Mouse (Mus musculus) limb, embryonic 12.5 days (tissue): ENCODE data around the gene Fer1l5. TPM values are rescaled to one million over a fixed set of nuclear protein-coding genes. Genes with fewer than 3 reads are reported as not detected.

Source experiments
- ATAC-seq: fragments of 200-750 bp; cut with Nextera tagmentation; 2 replicates; pipeline ENCODE4 v1.8.0; 2017; ENCODE audit warnings: low read depth, moderate TSS enrichment; ENCODE audit not compliant: insufficient number of reproducible peaks, insufficient read depth, low FRiP score, low TSS enrichment
- H3K27ac ChIP-seq: fragments of 300-500 bp; sonication (generic); 2 replicates; pipeline ENCODE4 v1.5.1; 2016; ENCODE audit warnings: mild to moderate bottlenecking, moderate library complexity
- H3K27me3 ChIP-seq: fragments of 300-500 bp; sonication (generic); 2 replicates; pipeline ENCODE4 v1.6.1; 2016; ENCODE audit warnings: mild to moderate bottlenecking, moderate library complexity
- H3K36me3 ChIP-seq: fragments of 300-500 bp; sonication (generic); 2 replicates; pipeline ENCODE4 v1.6.1; 2016; ENCODE audit warnings: mild to moderate bottlenecking, moderate library complexity
- H3K4me1 ChIP-seq: fragments of 300-500 bp; sonication (generic); replicated peaks from 2 replicates; pipeline ENCODE4 v1.6.1; 2016
- H3K4me2 ChIP-seq: fragments of 300-500 bp; sonication (generic); 2 replicates; pipeline ENCODE4 v1.6.1; 2016; ENCODE audit warnings: mild to moderate bottlenecking, moderate library complexity
- H3K4me3 ChIP-seq: fragments of 300-500 bp; sonication (generic); replicated peaks from 2 replicates; pipeline ENCODE4 v1.5.1; 2016; ENCODE audit warnings: mild to moderate bottlenecking
- H3K9ac ChIP-seq: fragments of 300-500 bp; sonication (generic); replicated peaks from 2 replicates; pipeline ENCODE4 v1.6.1; 2016; ENCODE audit warnings: mild to moderate bottlenecking, moderate library complexity
- H3K9me3 ChIP-seq: fragments of 300-500 bp; sonication (generic); 2 replicates; pipeline ENCODE4 v1.6.1; 2016; ENCODE audit warnings: mild to moderate bottlenecking, moderate library complexity
- WGBS: fragments of 180-500 bp; shearing (Covaris S2); methylation state at CpG from one replicate; pipeline ENCODE4 v1.1.7; 2016; 5-methylcytosine and 5-hydroxymethylcytosine counted together
- polyA plus RNA-seq: library from polyadenylated mRNA; unstranded; fragments of >200 nt; fragmentation: Nextera tagmentation; extraction: Ambion mirVana; gene quantifications from 2 replicates; pipeline ENCODE4 v1.2.1, GENCODE M21; 2016

Gene Fer1l5
- polyA plus RNA-seq, 1 experiment from 2014 or later = 1.6 TPM

DNA sequence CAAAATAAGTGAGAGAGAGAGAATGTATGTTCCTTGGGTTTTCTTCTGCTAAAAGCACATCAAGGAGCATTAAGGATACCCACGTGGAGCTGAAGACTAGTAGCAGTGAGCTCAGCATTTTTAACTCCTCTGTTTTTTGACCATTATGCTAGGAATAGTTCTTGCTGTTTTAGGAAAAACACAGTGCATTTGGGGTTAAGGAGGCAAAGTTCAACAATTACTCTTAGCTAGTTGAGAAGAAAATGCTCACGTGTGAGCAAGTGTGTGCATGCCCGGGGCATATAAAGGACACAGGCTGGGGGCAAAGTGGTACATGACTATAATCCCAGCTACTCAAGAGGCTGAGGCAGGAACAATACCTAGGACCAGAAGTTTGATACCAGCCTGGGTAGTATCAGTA, 61.5 kb downstream of the Fer1l5 start:
- Histone ChIP-seq H3K9me3 (no peaks in the 10 kb centered on the region), H3K27ac (no peak overlapping the region), H3K27me3 (no peaks in the 10 kb centered on the region), H3K4me1 (no peaks in the 10 kb centered on the region), H3K4me3 (no peak overlapping the region), H3K36me3 (peaks cover 97% of the 10 kb centered on the region), H3K4me2 (no peak overlapping the region), H3K9ac (no peak overlapping the region)
- ATAC-seq = no peak
- WGBS = 92% methylated on average over 3 of the region's 3 CpGs

DNA sequence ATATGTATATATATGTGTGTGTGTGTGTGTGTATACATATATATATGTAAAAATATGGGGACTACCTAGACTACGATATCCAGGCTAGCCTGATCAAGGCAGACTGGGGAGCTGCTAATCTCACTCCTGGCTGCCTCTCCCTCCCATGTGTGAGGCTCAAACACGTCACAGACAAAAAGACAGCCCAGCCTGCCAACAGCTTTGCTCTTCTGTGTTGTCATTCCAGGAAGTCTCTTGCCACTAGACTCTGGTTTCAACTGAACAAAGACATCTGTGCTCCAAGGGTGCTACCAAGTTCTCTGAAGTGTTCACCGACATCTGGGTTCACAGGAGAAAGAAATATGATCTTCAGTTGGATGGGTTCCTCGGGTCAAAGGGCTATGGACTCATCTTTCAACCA, 63.0 kb downstream of the Fer1l5 start:
- Histone ChIP-seq H3K4me1 (no peaks in the 10 kb centered on the region), H3K9ac (no peak overlapping the region), H3K4me3 (no peak overlapping the region), H3K9me3 (no peaks in the 10 kb centered on the region), H3K27ac (no peak overlapping the region), H3K4me2 (no peak overlapping the region), H3K27me3 (no peaks in the 10 kb centered on the region), H3K36me3 (peaks cover 97% of the 10 kb centered on the region)
- ATAC-seq = no peak
- 81% methylated on average over 4 of the region's 4 CpGs for WGBS

GRCm38 (mm10) chr1:36436515-36436914, 64.4 kb downstream of the Fer1l5 start:
- H3K27ac ChIP-seq = no peak overlapping the region
- H3K4me2 ChIP-seq = no peak overlapping the region
- peaks cover 93% of the 10 kb centered on the region for H3K36me3 ChIP-seq
- H3K4me1 ChIP-seq = no peaks in the 10 kb centered on the region
- no peak for ATAC-seq
- 96% methylated on average over 6 of the region's 6 CpGs for WGBS
- H3K9me3 ChIP-seq = no peaks in the 10 kb centered on the region
- H3K27me3 ChIP-seq = no peaks in the 10 kb centered on the region
- H3K4me3 ChIP-seq = no peak overlapping the region
- H3K9ac ChIP-seq = no peak overlapping the region

- no peak overlapping the region for H3K4me3 ChIP-seq
- H3K36me3 ChIP-seq = peaks cover 93% of the 10 kb centered on the region
- WGBS = 94% methylated on average over 3 of the region's 3 CpGs
- no peaks in the 10 kb centered on the region for H3K9me3 ChIP-seq
- H3K4me1 ChIP-seq = no peaks in the 10 kb centered on the region
- H3K4me2 ChIP-seq = no peak overlapping the region
- no peak for ATAC-seq
- no peak overlapping the region for H3K27ac ChIP-seq
- H3K9ac ChIP-seq = no peak overlapping the region
- H3K27me3 ChIP-seq = no peaks in the 10 kb centered on the region
Observed at GRCm38 (mm10) chr1:36437223-36437622, 65.1 kb downstream of the Fer1l5 start.

GRCm38 (mm10) chr1:36441101-36441500, 69.0 kb downstream of the Fer1l5 start:
- peaks cover 10% of the 10 kb centered on the region; the same call in 1 of the 2 replicates for H3K4me1 ChIP-seq
- no peaks in the 10 kb centered on the region for H3K27me3 ChIP-seq
- peaks cover 67% of the 10 kb centered on the region for H3K36me3 ChIP-seq
- no peaks in the 10 kb centered on the region for H3K9me3 ChIP-seq
- ATAC-seq = no peak
- no peak overlapping the region for H3K4me3 ChIP-seq
- no peak overlapping the region for H3K9ac ChIP-seq
- no peak overlapping the region for H3K27ac ChIP-seq
- WGBS = 93% methylated on average over 4 of the region's 4 CpGs
- no peak overlapping the region for H3K4me2 ChIP-seq

DNA sequence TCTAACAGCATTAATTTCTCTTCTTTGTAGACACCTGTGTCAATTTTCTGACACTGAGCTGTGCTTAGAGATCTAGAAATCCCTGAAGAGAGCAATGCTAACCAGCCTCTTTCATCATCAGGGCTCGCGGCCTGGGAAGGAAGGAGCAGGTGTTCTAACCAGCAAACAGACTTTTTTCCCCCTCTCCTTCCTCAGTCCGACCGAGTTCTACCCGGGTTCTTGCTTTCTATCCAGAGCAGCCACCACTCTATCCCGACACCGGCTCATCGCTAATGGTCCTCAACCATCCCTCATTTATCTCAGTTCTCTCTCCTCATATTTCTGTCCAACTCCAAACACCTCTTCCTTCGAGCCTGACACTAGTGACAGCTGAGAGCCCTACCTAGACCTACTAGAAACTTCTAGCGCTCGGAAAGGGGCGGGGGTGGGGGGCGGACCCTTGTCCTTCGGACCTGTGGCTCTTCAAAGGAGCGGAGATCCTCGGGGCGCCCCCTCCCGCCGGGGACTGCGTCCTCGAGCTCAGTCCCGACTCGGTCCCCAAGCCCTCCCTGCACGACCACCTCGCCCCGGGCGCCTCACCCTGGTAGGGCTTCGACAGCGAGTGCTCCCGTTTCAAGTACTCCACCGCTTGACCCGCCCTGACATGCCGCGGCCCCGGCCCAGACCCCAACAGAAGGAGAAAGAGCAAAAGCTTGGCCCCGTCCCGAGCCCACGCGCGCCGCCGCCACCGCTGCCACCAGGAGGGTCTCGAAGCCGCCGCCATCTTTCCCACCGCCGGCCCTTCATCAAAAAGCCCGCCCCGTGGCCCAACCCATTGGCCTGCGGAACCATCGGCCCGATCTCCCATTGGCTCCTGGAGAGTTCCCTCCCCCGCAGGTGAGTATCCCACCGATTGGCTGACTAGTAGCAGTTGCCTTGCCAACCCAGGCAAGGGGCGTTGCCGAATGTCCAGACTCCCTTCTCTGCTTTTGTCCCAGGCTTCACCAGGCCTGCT, 72.7 kb downstream of the Fer1l5 start, which contains the start of gene Lman2l:
TSS of gene Lman2l (minus strand) at position 801 of the 994 bp plus-strand sequence.
- Histone ChIP-seq H3K9ac (peak within 1 kb of the TSS; percentile 74), H3K4me2 (peak within 1 kb of the TSS; percentile 82), H3K27ac (peak within 1 kb of the TSS; percentile 85), H3K27me3 (no peaks in the 10 kb centered on the region), H3K4me1 (peaks cover 10% of the 10 kb centered on the region; the same call in 1 of the 2 replicates), H3K9me3 (no peaks in the 10 kb centered on the region), H3K36me3 (peaks cover 30% of the 10 kb centered on the region), H3K4me3 (peak within 1 kb of the TSS; percentile 77)
- ATAC-seq = peak; percentile 98
- WGBS = 1% methylated on average over 57 of the region's 57 CpGs

DNA sequence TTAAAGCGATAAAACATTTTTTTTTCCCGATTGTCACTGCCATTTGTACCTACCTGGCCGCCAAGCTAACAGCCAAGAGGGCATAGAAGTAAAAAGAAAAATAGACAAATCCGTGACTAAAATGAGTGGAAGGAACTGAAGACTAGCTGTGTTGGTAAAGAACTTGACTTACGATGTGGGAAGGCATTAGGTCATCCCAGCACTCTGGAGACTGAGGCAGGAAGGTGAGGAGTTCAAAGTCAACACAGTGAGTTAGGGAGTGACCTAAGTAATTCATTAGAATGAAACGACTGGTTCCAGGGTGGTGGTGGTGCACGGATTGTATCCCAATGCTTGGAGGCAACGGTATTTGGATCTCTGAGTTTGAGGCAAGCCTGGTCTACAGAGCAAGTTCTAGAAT, 73.4 kb downstream of the Fer1l5 start:
- Histone ChIP-seq H3K27me3 (no peaks in the 10 kb centered on the region), H3K36me3 (peaks cover 26% of the 10 kb centered on the region), H3K4me3 (peak overlapping the region; percentile 77; the same call in 1 of the 2 replicates), H3K4me2 (0 out of 2 replicates have a peak overlapping the region, but pooled peaks have one; percentile 20), H3K4me1 (peaks cover 10% of the 10 kb centered on the region; the same call in 1 of the 2 replicates), H3K9me3 (no peaks in the 10 kb centered on the region), H3K9ac (no peak overlapping the region), H3K27ac (peak overlapping the region; percentile 43)
- WGBS = 41% methylated on average over 8 of the region's 8 CpGs
- ATAC-seq = peak; percentile 32; the same call in 1 of the 2 replicates

DNA sequence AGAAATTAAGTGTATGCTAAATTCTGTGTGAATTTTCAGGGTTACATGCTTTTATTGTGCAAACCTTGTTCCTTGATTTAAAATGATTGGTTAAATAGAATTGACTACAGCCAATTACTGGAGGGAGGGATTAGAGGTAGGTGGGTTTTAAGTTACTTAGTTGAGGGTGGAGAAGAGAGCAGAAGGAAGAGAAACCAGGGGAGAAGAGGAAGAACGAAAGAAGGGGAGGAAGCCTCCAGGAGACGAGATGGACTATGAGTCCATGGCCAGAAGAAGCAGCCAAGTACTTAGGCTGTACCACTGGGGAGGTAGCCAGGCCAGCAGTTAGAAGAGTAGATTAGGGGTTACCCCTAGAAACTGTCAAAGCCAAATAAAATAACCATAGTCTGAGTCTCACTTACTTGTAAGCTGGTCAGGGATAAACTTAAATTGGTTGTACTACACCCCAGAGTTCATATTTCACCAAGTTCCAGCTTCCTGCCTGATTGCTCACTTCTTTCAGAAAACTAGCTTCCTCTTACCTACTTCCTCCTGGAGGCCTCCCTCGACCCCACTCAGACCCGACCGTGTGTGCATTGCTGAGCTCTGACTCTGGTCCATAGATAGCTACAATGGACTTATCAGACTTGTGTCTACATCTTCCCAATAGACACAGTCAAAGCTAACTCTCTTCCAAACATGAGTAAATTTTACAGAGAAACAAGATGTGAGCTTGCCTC, 74.2 kb downstream of the Fer1l5 start:
- H3K4me3 ChIP-seq = no peak overlapping the region
- WGBS = 81% methylated on average over 5 of the region's 5 CpGs
- no peak overlapping the region for H3K9ac ChIP-seq
- H3K4me2 ChIP-seq = no peak overlapping the region
- peaks cover 20% of the 10 kb centered on the region for H3K36me3 ChIP-seq
- H3K9me3 ChIP-seq = no peaks in the 10 kb centered on the region
- H3K4me1 ChIP-seq = peaks cover 10% of the 10 kb centered on the region; the same call in 1 of the 2 replicates
- no peaks in the 10 kb centered on the region for H3K27me3 ChIP-seq
- no peak overlapping the region; the same call in 1 of the 2 replicates for H3K27ac ChIP-seq
- ATAC-seq = no peak

- peaks cover 14% of the 10 kb centered on the region for H3K36me3 ChIP-seq
- no peaks in the 10 kb centered on the region for H3K9me3 ChIP-seq
- peaks cover 10% of the 10 kb centered on the region; the same call in 1 of the 2 replicates for H3K4me1 ChIP-seq
- no peak for ATAC-seq
- no peak overlapping the region for H3K4me3 ChIP-seq
- H3K9ac ChIP-seq = no peak overlapping the region
- H3K27me3 ChIP-seq = no peaks in the 10 kb centered on the region
- WGBS = 87% methylated on average over 5 of the region's 5 CpGs
- H3K27ac ChIP-seq = no peak overlapping the region
- no peak overlapping the region for H3K4me2 ChIP-seq
Observed at GRCm38 (mm10) chr1:36446841-36447240, 74.8 kb downstream of the Fer1l5 start.

DNA sequence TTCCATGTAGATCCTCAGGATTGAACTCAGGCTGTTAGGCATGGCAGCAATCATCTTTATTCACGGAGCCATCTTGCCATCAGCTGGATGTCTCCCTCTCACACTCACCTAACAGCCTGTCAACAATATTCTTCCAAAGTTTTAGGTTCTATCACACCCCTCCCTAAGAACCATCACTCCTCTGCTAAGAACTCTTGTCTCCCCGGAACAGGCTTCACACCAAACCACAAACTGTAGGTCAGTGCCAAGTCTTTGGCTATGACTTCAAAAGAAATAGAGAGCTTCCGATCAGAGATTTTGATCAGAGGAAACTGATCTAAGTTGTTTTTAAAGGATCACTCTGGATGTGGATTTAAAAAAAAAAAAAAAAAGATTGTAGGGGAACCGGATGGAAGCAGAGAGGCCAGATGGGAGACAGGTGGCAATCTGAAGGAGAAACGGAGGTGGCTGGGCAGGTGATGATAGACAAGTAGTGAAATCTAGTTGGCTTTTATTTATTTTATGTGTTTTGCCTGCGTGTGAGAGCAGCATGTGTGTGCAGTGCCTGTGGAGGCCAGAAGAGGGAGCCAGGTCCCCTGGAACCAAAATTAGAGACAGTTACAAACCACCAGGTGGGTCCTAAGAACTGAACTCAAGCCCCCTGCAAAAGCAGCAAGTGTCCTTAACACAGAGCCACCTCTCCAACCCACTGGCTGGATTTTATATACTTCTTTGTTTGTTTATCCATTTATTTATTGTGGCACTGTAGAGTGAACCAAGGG, 82.1 kb downstream of the Fer1l5 start:
- no peak overlapping the region for H3K27ac ChIP-seq
- peaks cover 6% of the 10 kb centered on the region; the same call in 1 of the 2 replicates for H3K4me1 ChIP-seq
- no peaks in the 10 kb centered on the region for H3K27me3 ChIP-seq
- H3K9me3 ChIP-seq = no peaks in the 10 kb centered on the region
- no peak for ATAC-seq
- H3K4me3 ChIP-seq = no peak overlapping the region
- 80% methylated on average over 6 of the region's 6 CpGs for WGBS
- no peak overlapping the region for H3K9ac ChIP-seq
- H3K36me3 ChIP-seq = no peaks in the 10 kb centered on the region
- H3K4me2 ChIP-seq = no peak overlapping the region
